Mouse (Mus musculus) CH12.LX (cell line): ENCODE measurements around the gene Tysnd1. TPM values are rescaled to one million over a fixed set of nuclear protein-coding genes. Genes with fewer than 3 reads are reported as not detected.

Experiments
- DNase-seq: peaks from one replicate; pipeline ENCODE4 v3.0.0-alpha.2; 2013; ENCODE audit errors: extremely low read depth
- H3K27ac ChIP-seq: 2 replicates; pipeline ENCODE4 v1.5.1; 2012; ENCODE audit warnings: low read depth, mild to moderate bottlenecking, control low read depth, moderate library complexity; ENCODE audit not compliant: insufficient read depth
- H3K27me3 ChIP-seq: replicated peaks from 2 replicates; pipeline ENCODE3; 2012; ENCODE audit warnings: inconsistent platforms
- H3K36me3 ChIP-seq, 2 experiments: replicated peaks in 1 of 2; 2 replicates each; pipeline versions ENCODE3 to v1.6.1; 2012; ENCODE audit warnings: inconsistent platforms in 1 of 2, low read length in 1 of 2, mild to moderate bottlenecking in 1 of 2, mixed read lengths in 1 of 2, moderate library complexity in 1 of 2; ENCODE audit not compliant: control insufficient read depth in 1 of 2, insufficient read depth in 1 of 2
- H3K4me1 ChIP-seq, 2 experiments: 2 replicates each; pipeline ENCODE4 v1.6.1; 2012; ENCODE audit warnings: inconsistent platforms in 1 of 2, moderate library complexity in 1 of 2; ENCODE audit not compliant: insufficient read depth in 2 of 2, control insufficient read depth in 1 of 2
- H3K4me2 ChIP-seq: 2 replicates; pipeline ENCODE4 v1.6.1; 2012; ENCODE audit warnings: low read depth, mild to moderate bottlenecking, control low read depth; ENCODE audit not compliant: poor library complexity, insufficient read depth, severe bottlenecking
- H3K4me3 ChIP-seq, 3 experiments: fragments of 150-350 bp in 1 of 3; sonication (generic) in 1 of 3; replicated peaks in 1 of 3; 2 replicates each; pipeline versions ENCODE3 to v1.5.1; 2011 to 2012; ENCODE audit warnings: low read depth in 2 of 3, low read length in 2 of 3, mild to moderate bottlenecking in 2 of 3, moderate library complexity in 2 of 3, control low read depth in 1 of 3, improper control_type of control experiment in 1 of 3, inconsistent platforms in 1 of 3, mixed read lengths in 1 of 3; ENCODE audit not compliant: poor library complexity in 1 of 3
- H3K79me2 ChIP-seq: replicated peaks from 2 replicates; pipeline ENCODE4 v1.6.1; 2012; ENCODE audit warnings: mild to moderate bottlenecking, moderate library complexity; ENCODE audit not compliant: control insufficient read depth, poor library complexity, insufficient read depth, severe bottlenecking; ENCODE audit errors: extremely low read depth
- H3K9ac ChIP-seq: 2 replicates; pipeline ENCODE4 v1.6.1; 2012; ENCODE audit warnings: low read depth, mild to moderate bottlenecking, control low read depth, moderate library complexity; ENCODE audit not compliant: insufficient read depth
- H3K9me3 ChIP-seq: replicated peaks from 2 replicates; pipeline ENCODE3; 2012; ENCODE audit warnings: low read length, inconsistent platforms, mixed read lengths
- CTCF ChIP-seq, 2 experiments: IDR thresholded peaks in 1 of 2; conservative IDR thresholded peaks in 1 of 2; 2 replicates each; pipeline ENCODE4 v1.5.1; 2011 to 2012; ENCODE audit warnings: low read depth in 2 of 2, low read length in 2 of 2, improper control_type of control experiment in 1 of 2, inconsistent platforms in 1 of 2, mild to moderate bottlenecking in 1 of 2, moderate library complexity in 1 of 2
- E2F4 ChIP-seq: IDR thresholded peaks from 2 replicates; pipeline ENCODE4 v1.6.1; 2011; ENCODE audit warnings: low read depth, low read length, improper control_type of control experiment; ENCODE audit not compliant: insufficient replicate concordance
- EP300 ChIP-seq: IDR thresholded peaks from 2 replicates; pipeline ENCODE4 v1.6.1; 2011; ENCODE audit warnings: low read length, improper control_type of control experiment
- GABPA ChIP-seq: IDR thresholded peaks from 2 replicates; pipeline ENCODE4 v1.6.1; 2012; ENCODE audit warnings: low read depth, low read length, improper control_type of control experiment, inconsistent platforms; ENCODE audit not compliant: insufficient replicate concordance
- JUN ChIP-seq: IDR thresholded peaks from 2 replicates; pipeline ENCODE4 v1.6.1; 2011; ENCODE audit warnings: low read depth, mild to moderate bottlenecking, low read length, improper control_type of control experiment, moderate library complexity; ENCODE audit not compliant: insufficient read depth
- JUND ChIP-seq: conservative IDR thresholded peaks from 2 replicates; pipeline ENCODE4 v1.6.1; 2011; ENCODE audit warnings: low read depth, low read length, improper control_type of control experiment
- KAT2A ChIP-seq: IDR thresholded peaks from 2 replicates; pipeline ENCODE4 v1.6.1; 2012; ENCODE audit warnings: low read length, improper control_type of control experiment, inconsistent platforms; ENCODE audit not compliant: insufficient replicate concordance
- MAFK ChIP-seq: IDR thresholded peaks from 2 replicates; pipeline ENCODE4 v1.6.1; 2011; ENCODE audit warnings: low read length, improper control_type of control experiment; ENCODE audit not compliant: insufficient replicate concordance
- MAX ChIP-seq: IDR thresholded peaks from 2 replicates; pipeline ENCODE4 v1.6.1; 2011; ENCODE audit warnings: low read length, improper control_type of control experiment
- MAZ ChIP-seq: IDR thresholded peaks from 2 replicates; pipeline ENCODE4 v1.6.1; 2012; ENCODE audit warnings: low read depth, mild to moderate bottlenecking, inconsistent platforms, low read length, improper control_type of control experiment, moderate library complexity
- MEF2A ChIP-seq: IDR thresholded peaks from 2 replicates; pipeline ENCODE4 v1.6.1; 2014; ENCODE audit warnings: low read depth, mild to moderate bottlenecking, inconsistent platforms, low read length, improper control_type of control experiment, borderline replicate concordance
- MXI1 ChIP-seq: IDR thresholded peaks from 2 replicates; pipeline ENCODE4 v1.6.1; 2011; ENCODE audit warnings: mild to moderate bottlenecking, low read depth, low read length, improper control_type of control experiment
- NRF1 ChIP-seq: IDR thresholded peaks from 2 replicates; pipeline ENCODE4 v1.6.1; 2014; ENCODE audit warnings: low read depth, mild to moderate bottlenecking, inconsistent platforms, low read length, improper control_type of control experiment, moderate library complexity
- PAX5 ChIP-seq: IDR thresholded peaks from 2 replicates; pipeline ENCODE4 v1.6.1; 2012; ENCODE audit warnings: low read length, inconsistent platforms, mixed read lengths
- POLR2A ChIP-seq: IDR thresholded peaks from 2 replicates; pipeline ENCODE4 v1.6.1; 2011; ENCODE audit warnings: low read depth, mild to moderate bottlenecking, improper control_type of control experiment, low read length
- POLR2AphosphoS2 ChIP-seq: IDR thresholded peaks from 2 replicates; pipeline ENCODE4 v1.6.1; 2011; ENCODE audit warnings: low read depth, low read length, improper control_type of control experiment
- SMC3 ChIP-seq: IDR thresholded peaks from 2 replicates; pipeline ENCODE4 v1.6.1; 2011; ENCODE audit warnings: low read depth, low read length, improper control_type of control experiment
- TBP ChIP-seq: conservative IDR thresholded peaks from 2 replicates; pipeline ENCODE4 v1.6.1; 2011; ENCODE audit warnings: low read depth, low read length, improper control_type of control experiment
- UBTF ChIP-seq: IDR thresholded peaks from 2 replicates; pipeline ENCODE4 v1.6.1; 2012; ENCODE audit warnings: low read depth, mild to moderate bottlenecking, inconsistent platforms, low read length, improper control_type of control experiment, moderate library complexity
- ZC3H11A ChIP-seq: IDR thresholded peaks from 2 replicates; pipeline ENCODE4 v1.6.1; 2012; ENCODE audit warnings: low read depth, mild to moderate bottlenecking, inconsistent platforms, low read length, improper control_type of control experiment
- ZKSCAN1 ChIP-seq: IDR thresholded peaks from 2 replicates; pipeline ENCODE4 v1.6.1; 2012; ENCODE audit warnings: low read depth, inconsistent platforms, low read length, improper control_type of control experiment, borderline replicate concordance
- ZMIZ1 ChIP-seq: IDR thresholded peaks from 2 replicates; pipeline ENCODE4 v1.6.1; 2012; ENCODE audit warnings: low read depth, mild to moderate bottlenecking, inconsistent platforms, low read length, improper control_type of control experiment
- ZNF384 ChIP-seq: IDR thresholded peaks from 2 replicates; pipeline ENCODE4 v1.6.1; 2012; ENCODE audit warnings: low read depth, low read length, improper control_type of control experiment, inconsistent platforms
- dilution Hi-C: fragments of 300-500 bp; cut with MboI; formaldehyde crosslinking; loops from 2 replicates; pipeline ENCODE4 v1.14.3; 2020; ENCODE audit warnings: low sequenced_read_pairs; ENCODE audit not compliant: extremely low pct_unique_long_range_greater_than_20kb, extremely low pct_ligation_motif_present
- in situ Hi-C: fragments of 300-500 bp; cut with MboI; formaldehyde crosslinking; loops from 3 replicates; pipeline ENCODE4 v1.14.3; 2019; ENCODE audit warnings: low sequenced_read_pairs, low pct_ligation_motif_present, low pct_unique_long_range_greater_than_20kb, mixed read lengths
- polyA plus RNA-seq: library from polyadenylated mRNA; unstranded; fragments of >175 nt; gene quantifications from 2 replicates; pipeline ENCODE4 v1.2.1, GENCODE M21; 2012; ENCODE audit warnings: low read depth; ENCODE audit not compliant: insufficient read length
- total RNA-seq, 2 experiments: library from RNA; depleted of rRNA; stranded (reverse); fragments of 300-350 nt in 1 of 2; fragments of >200 nt in 1 of 2; gene quantifications; 2 replicates each; pipeline ENCODE4 v1.2.3; 2012 to 2014

Tysnd1 gene
- total and polyA plus RNA-seq, 3 experiments, result 23.2 to 45.1 (median 38.9) TPM

DNA sequence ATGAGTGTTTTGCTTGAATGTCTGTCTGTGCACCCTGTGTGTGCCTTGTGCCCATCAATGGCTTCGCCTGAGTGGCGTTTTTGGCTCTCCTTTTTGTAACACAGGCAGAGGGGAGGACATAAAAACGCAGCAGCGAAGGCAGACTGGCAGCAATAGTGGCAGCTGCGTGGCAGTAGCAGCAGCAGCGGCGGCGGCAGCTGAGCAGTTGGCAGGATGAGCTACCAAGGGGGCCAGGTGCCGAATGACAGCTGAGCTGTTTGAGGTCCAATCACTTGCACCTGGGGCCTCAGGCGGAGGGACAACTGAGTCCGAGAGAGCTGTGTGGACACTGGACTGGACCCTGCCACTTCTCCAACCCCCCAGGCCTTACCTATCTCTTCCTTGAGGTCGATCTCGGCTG, 52.0 kb downstream of the Tysnd1 start:
- Histone ChIP-seq H3K9ac (no peak overlapping the region), H3K9me3 (peaks cover 9% of the 10 kb centered on the region), H3K27me3 (peaks cover 4% of the 10 kb centered on the region), H3K4me1 (peaks cover 6 to 15% of the 10 kb centered on the region in 2 experiments), H3K27ac (no peak overlapping the region), H3K36me3 (no peaks in the 10 kb centered on the region), H3K4me2 (no peak overlapping the region), H3K79me2 (no peaks in the 10 kb centered on the region), H3K4me3 (no peak overlapping the region)
- TF ChIP-seq SMC3 (no peak), MAX (no peak), EP300 (no peak), NRF1 (no peak), E2F4 (no peak), TBP (no peak), UBTF (no peak), JUND (no peak), KAT2A (no peak)
- in situ Hi-C loops, result no loop called here
- DNase-seq, result no peak
- dilution Hi-C loops, result no loop called here

DNA sequence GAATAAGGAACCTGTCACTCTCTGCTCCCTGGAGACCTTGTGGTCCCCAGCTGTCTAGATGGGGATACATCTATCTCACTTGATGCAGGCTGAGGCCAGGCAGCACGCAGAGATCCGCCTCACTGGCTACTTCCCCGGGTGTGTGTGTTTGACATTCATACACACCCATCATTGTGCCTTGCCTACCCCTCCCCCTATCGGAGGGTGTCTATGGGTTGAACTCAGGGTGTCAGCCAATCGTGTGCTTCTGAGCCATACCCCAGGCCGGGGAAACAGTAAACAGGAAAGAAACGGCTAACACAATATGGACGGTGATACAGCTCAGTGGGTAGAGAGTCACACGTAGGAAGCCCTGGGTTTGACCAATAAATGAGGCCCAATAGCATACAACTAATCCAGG, 54.7 kb downstream of the Tysnd1 start:
- H3K36me3 ChIP-seq, result no peaks in the 10 kb centered on the region
- dilution Hi-C loops, result no loop called here
- no peaks in the 10 kb centered on the region for H3K79me2 ChIP-seq
- TF ChIP-seq TBP, result no peak
- TF ChIP-seq ZNF384, result peak; percentile 53; the same call in 1 of the 2 replicates
- H3K9ac ChIP-seq, result no peak overlapping the region
- in situ Hi-C loops, result no loop called here
- DNase-seq, result peak; percentile 34
- no peak overlapping the region for H3K27ac ChIP-seq
- H3K4me2 ChIP-seq, result no peak overlapping the region
- peaks cover 4% of the 10 kb centered on the region for H3K9me3 ChIP-seq
- H3K4me3 ChIP-seq, result no peak overlapping the region
- peaks cover 6 to 15% of the 10 kb centered on the region in 2 experiments for H3K4me1 ChIP-seq
- H3K27me3 ChIP-seq, result peaks cover 4% of the 10 kb centered on the region

DNA sequence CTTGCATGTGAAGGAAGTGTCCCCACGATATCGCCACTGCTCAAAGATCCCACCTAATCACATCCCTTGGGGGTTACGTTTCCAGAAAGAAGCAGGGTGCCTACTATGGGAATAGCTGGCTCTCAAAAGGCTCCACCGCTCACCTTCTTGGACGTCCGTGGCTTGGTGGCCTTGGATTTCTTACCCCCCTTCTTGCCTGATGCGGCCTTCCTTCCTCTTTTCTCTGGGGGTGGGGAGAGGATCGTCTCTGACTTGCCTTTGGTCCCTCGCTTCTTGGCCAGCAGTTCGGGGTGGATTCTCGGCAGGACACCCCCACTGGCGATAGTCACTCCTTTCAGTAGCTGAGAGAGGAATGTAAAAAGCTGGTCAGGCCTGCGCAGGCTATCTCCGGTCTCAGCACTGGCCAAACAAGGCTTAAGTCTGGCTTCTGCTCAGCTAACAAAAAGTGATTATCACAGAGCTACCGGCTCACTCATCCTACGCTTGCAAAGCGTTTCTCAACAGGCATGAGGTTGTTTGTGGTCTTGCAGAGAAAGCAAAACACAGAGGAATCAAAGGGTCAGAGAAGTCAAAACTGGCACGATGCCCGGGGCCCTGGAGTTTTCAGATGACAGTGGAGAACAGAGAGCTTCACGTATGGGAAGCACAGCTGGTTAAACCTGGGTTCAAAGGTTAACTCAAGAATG, 56.4 kb downstream of the Tysnd1 start:
- no peaks in the 10 kb centered on the region for H3K9me3 ChIP-seq
- no peak overlapping the region for H3K4me3 ChIP-seq
- no peak overlapping the region for H3K9ac ChIP-seq
- peaks cover 4% of the 10 kb centered on the region for H3K27me3 ChIP-seq
- TF ChIP-seq MAX, result no peak
- TF ChIP-seq EP300, result no peak
- no peak for TF ChIP-seq MAZ
- no peak for TF ChIP-seq ZMIZ1
- no peak for TF ChIP-seq ZC3H11A
- no peak for TF ChIP-seq ZKSCAN1
- no peak for TF ChIP-seq JUN
- TF ChIP-seq ZNF384, result no peak
- no peak for TF ChIP-seq MAFK
- TF ChIP-seq NRF1, result no peak
- TF ChIP-seq CTCF (conservative IDR thresholded peaks at IDR 0.05 in 1 of 2, IDR thresholded peaks at IDR 0.05 in 1 of 2; ENCODE audit: low read depth in 2 of 2, low read length in 2 of 2), result no peak
- TF ChIP-seq POLR2AphosphoS2, result no peak
- TF ChIP-seq MXI1, result no peak
- no peak for TF ChIP-seq GABPA
- no peak for TF ChIP-seq MEF2A
- no peak for TF ChIP-seq POLR2A
- TF ChIP-seq PAX5, result no peak
- TF ChIP-seq, all 38 proteins: peak for 0
- H3K27ac ChIP-seq, result no peak overlapping the region
- in situ Hi-C loops, result no loop called here
- H3K4me2 ChIP-seq, result no peak overlapping the region
- H3K79me2 ChIP-seq, result no peaks in the 10 kb centered on the region
- no peak for DNase-seq
- H3K4me1 ChIP-seq, result peaks cover 6 to 15% of the 10 kb centered on the region in 2 experiments; a peak in 3 of 4 replicates
- no peaks in the 10 kb centered on the region for H3K36me3 ChIP-seq
- dilution Hi-C loops, result no loop called here
